Mouse (Mus musculus): ENCODE results near the gene Elobl. TPM values are rescaled to one million over a fixed set of nuclear protein-coding genes. Genes with fewer than 3 reads are reported as not detected.

Gene Elobl
- polyA plus RNA-seq, 1 experiment, result not detected

DNA sequence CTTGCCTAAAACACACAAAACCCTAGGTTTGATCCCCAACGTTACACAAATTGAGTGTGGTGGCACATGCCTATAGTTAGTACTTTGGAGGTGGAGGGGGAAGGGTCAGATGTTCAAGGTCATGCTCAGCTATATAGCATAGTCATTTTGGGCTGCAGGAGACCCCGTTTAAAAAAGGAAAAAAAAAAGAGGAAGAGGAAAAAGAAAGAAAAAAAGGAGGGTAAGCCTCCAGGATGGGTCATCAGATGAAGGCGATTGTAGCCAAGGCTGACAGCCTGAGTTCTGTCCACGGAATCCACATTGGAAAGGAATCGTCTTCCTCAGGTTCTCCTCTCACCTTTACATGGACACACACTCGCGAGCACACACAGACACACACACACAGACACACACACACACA is 27.8 kb upstream of the Elobl start:
- H3K4me3 ChIP-seq (ENCODE audit: insufficient read depth, low read length), result no peak overlapping the region
- no peaks in the 10 kb centered on the region for H3K4me1 ChIP-seq (ENCODE audit: control insufficient read depth, insufficient read depth, low read length)
- no peak for TF ChIP-seq CTCF (IDR thresholded peaks at IDR 0.05; ENCODE audit: extremely low read depth, insufficient read depth, low read length)
- H3K27ac ChIP-seq (ENCODE audit: insufficient read depth, low read length), result no peak overlapping the region

DNA sequence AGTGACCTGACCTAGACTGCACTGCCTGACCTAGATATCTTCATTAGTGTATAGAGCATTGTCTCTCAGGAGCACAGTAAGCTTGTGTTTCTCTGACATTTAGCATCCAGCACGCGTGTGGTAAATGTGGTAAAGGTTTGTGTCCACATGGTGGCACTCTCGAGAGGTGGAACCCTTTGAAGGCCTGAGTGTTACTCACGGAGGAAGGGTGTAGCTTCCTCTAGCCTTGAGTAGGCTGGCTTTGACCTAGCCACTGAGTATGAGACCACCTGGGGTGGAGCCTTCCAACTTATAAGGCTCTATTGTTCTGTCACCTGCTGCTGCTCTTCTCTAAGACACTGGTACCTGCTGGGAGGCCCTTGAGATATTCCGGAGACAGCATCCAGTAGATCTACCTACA is 26.9 kb upstream of the Elobl start:
- TF ChIP-seq CTCF (IDR thresholded peaks at IDR 0.05; ENCODE audit: extremely low read depth, insufficient read depth, low read length) (peak; percentile 61), POLR2A (IDR thresholded peaks at IDR 0.05; ENCODE audit: extremely low read depth, insufficient read depth, low read length) (no peak)

DNA sequence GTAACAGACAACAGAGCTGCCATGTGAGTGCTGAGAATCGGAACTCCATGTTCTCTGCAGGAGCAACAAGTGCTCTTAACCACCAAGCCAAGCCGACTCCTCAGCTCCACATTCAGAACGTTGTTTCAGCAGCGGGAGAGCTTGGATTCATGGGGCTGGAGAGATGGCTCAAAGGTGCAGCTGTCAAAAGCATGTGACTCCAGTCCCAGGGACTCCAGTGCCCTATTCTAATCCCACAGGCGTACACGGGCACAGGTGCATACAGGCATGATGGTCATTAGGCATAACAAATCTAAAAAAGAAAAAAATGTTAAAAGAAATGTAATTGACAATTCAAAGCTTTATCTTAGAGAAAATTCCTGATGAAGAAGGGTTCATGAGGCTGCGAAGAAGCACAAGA is 26.5 kb upstream of the Elobl start:
- no peak overlapping the region for H3K4me3 ChIP-seq (ENCODE audit: insufficient read depth, low read length)
- no peak overlapping the region for H3K27ac ChIP-seq (ENCODE audit: insufficient read depth, low read length)
- H3K4me1 ChIP-seq (ENCODE audit: control insufficient read depth, insufficient read depth, low read length), result no peaks in the 10 kb centered on the region
- TF ChIP-seq CTCF (IDR thresholded peaks at IDR 0.05; ENCODE audit: extremely low read depth, insufficient read depth, low read length) (no peak), POLR2A (IDR thresholded peaks at IDR 0.05; ENCODE audit: extremely low read depth, insufficient read depth, low read length) (no peak)

More for the DNA sequence above, 26.9 kb upstream of the Elobl start:
- no peaks in the 10 kb centered on the region for H3K4me1 ChIP-seq (ENCODE audit: control insufficient read depth, insufficient read depth, low read length)
- no peak overlapping the region for H3K27ac ChIP-seq (ENCODE audit: insufficient read depth, low read length)
- no peak overlapping the region for H3K4me3 ChIP-seq (ENCODE audit: insufficient read depth, low read length)

DNA sequence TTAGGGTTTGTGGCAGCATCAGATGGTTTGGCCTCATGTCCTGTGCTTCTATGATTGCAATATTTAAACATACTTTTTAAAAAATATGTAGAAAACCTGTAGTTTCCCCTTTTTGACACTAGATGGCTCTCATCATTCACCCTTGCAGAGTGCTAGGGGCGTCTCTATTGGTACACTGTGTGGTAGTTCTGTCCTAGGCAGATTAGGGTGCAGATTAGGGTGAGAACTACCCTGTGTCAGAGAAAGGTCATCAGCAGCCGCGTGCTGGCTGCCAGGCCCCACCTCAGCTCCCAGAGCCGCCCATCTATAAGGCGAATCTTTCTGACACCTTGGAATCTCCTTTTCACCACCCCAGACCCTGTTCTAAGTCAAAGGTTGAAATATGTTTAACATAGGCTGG is 22.8 kb upstream of the Elobl start:
- TF ChIP-seq POLR2A (IDR thresholded peaks at IDR 0.05; ENCODE audit: extremely low read depth, insufficient read depth, low read length), result no peak
- TF ChIP-seq CTCF (IDR thresholded peaks at IDR 0.05; ENCODE audit: extremely low read depth, insufficient read depth, low read length), result peak; percentile 24; the same call in 1 of the 2 replicates
- no peak overlapping the region for H3K4me3 ChIP-seq (ENCODE audit: insufficient read depth, low read length)
- H3K4me1 ChIP-seq (ENCODE audit: control insufficient read depth, insufficient read depth, low read length), result no peaks in the 10 kb centered on the region
- H3K27ac ChIP-seq (ENCODE audit: insufficient read depth, low read length), result no peak overlapping the region

DNA sequence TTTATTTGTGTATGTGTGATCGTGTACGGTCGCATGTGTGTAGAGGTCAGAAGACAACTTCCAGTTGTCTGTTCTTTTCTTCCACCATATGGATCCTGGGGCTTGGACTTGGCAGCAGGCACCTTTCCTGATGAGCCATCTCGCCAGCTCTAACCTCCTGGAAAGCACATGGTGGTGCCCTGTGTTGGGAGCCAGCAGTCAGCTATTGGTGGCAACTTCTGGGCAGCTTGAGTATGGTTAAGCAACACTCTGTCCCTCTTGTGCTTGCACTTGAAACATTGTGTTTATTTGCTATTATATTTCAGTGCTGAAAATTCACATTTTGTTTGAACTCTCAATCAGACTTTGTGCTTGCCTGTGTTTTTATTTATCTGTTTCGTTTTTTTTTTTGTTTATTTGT is 22.2 kb upstream of the Elobl start:
- no peak overlapping the region for H3K4me3 ChIP-seq (ENCODE audit: insufficient read depth, low read length)

DNA sequence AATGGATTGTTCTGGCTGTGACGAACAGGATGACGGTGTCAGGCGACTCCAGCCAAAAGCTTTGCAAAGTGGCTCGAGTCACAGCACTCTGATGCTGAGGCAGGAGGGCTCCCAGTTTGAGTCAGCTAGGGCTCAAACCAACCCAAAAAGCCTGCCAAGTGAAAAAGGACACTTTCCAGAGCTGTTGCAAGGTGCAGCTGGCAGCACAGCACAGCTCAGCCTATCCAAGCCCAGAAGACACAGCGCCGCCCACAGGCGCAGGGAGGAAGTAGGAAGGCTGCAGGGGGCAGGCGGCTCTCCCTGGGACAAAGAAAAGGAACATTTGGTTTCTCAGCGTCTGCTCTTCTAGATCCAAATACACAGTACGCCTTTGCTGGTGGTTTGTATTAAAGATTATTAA is 19.9 kb upstream of the Elobl start:
- Histone ChIP-seq H3K4me1 (ENCODE audit: control insufficient read depth, insufficient read depth, low read length) (no peaks in the 10 kb centered on the region), H3K27ac (ENCODE audit: insufficient read depth, low read length) (no peak overlapping the region), H3K4me3 (ENCODE audit: insufficient read depth, low read length) (no peak overlapping the region)
- TF ChIP-seq CTCF (IDR thresholded peaks at IDR 0.05; ENCODE audit: extremely low read depth, insufficient read depth, low read length) (0 out of 2 replicates have a peak, but pooled peaks have one; percentile 12), POLR2A (IDR thresholded peaks at IDR 0.05; ENCODE audit: extremely low read depth, insufficient read depth, low read length) (no peak)

More for the DNA sequence above, 22.2 kb upstream of the Elobl start:
- H3K4me1 ChIP-seq (ENCODE audit: control insufficient read depth, insufficient read depth, low read length), result no peaks in the 10 kb centered on the region
- H3K27ac ChIP-seq (ENCODE audit: insufficient read depth, low read length), result no peak overlapping the region
- TF ChIP-seq POLR2A (IDR thresholded peaks at IDR 0.05; ENCODE audit: extremely low read depth, insufficient read depth, low read length), result no peak
- TF ChIP-seq CTCF (IDR thresholded peaks at IDR 0.05; ENCODE audit: extremely low read depth, insufficient read depth, low read length), result no peak

DNA sequence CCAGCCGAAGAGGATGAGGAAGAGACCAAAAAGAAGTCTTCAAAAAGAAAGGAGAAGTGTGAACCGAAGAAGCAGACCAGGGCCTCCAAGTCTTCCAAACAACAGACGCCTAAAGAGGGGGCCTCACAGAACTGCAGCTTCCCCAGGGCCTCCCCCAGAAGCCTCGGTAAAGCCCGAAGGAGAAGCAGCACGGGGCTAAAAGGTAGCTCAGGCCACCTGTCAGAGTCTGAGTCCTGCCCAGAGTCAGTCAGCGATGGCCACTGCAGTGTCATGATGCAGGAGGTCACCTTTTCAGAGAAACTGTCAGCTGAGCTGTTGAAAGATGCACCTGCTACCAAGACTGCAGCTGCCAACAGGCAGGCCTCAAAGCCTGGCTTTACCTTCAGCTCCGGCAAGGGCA is 14.6 kb upstream of the Elobl start:
- Histone ChIP-seq H3K27ac (ENCODE audit: insufficient read depth, low read length) (no peak overlapping the region), H3K4me3 (ENCODE audit: insufficient read depth, low read length) (no peak overlapping the region), H3K4me1 (ENCODE audit: control insufficient read depth, insufficient read depth, low read length) (no peaks in the 10 kb centered on the region)
- TF ChIP-seq POLR2A (IDR thresholded peaks at IDR 0.05; ENCODE audit: extremely low read depth, insufficient read depth, low read length), result no peak
- no peak for TF ChIP-seq CTCF (IDR thresholded peaks at IDR 0.05; ENCODE audit: extremely low read depth, insufficient read depth, low read length)

DNA sequence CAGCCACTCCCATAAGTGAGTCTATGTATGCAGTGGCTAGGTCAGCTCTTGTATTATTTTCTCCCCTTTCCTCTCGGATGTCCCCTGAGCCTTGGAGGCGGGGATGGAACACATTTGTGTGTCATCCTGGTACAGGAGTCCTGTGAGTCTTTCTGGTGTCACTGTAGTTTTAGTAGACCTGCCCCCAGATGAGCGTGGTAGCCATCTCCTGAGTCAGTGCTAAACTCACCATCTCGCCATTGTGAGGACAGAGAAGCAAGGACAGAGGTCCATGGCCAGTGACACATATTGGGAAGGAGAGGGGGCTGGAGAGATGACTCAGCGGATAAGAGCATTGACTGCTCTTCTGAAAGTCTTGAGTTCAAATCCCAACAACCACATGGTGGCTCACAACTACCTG is 10.5 kb upstream of the Elobl start:
- Histone ChIP-seq H3K4me1 (ENCODE audit: control insufficient read depth, insufficient read depth, low read length) (peaks cover 2% of the 10 kb centered on the region; the same call in 1 of the 2 replicates), H3K27ac (ENCODE audit: insufficient read depth, low read length) (no peak overlapping the region), H3K4me3 (ENCODE audit: insufficient read depth, low read length) (no peak overlapping the region)
- TF ChIP-seq POLR2A (IDR thresholded peaks at IDR 0.05; ENCODE audit: extremely low read depth, insufficient read depth, low read length), result no peak
- no peak for TF ChIP-seq CTCF (IDR thresholded peaks at IDR 0.05; ENCODE audit: extremely low read depth, insufficient read depth, low read length)

DNA sequence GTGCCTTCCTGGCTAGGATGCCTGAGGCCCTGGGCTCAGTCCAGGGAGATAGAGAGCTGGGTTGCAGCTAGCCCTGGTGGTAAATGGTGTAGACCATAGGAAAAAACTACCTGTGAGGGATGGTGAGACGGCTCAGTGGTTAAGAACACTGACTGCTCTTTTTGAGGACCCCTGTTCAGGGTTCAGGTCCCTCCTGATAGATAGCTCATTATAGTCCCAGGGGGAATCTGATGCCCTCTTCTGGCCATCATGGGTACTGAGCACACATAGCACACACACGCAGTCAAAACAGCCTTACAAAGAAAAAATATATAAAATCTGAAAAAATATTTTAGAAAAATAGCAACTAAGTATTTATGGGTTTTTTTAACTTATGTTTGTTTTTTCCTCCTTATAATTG is 9.6 kb upstream of the Elobl start:
- peak; percentile 23; the same call in 1 of the 2 replicates for TF ChIP-seq CTCF (IDR thresholded peaks at IDR 0.05; ENCODE audit: extremely low read depth, insufficient read depth, low read length)
- no peak for TF ChIP-seq POLR2A (IDR thresholded peaks at IDR 0.05; ENCODE audit: extremely low read depth, insufficient read depth, low read length)
- Histone ChIP-seq H3K27ac (ENCODE audit: insufficient read depth, low read length) (no peak overlapping the region), H3K4me3 (ENCODE audit: insufficient read depth, low read length) (no peak overlapping the region), H3K4me1 (ENCODE audit: control insufficient read depth, insufficient read depth, low read length) (peaks cover 2% of the 10 kb centered on the region; the same call in 1 of the 2 replicates)

DNA sequence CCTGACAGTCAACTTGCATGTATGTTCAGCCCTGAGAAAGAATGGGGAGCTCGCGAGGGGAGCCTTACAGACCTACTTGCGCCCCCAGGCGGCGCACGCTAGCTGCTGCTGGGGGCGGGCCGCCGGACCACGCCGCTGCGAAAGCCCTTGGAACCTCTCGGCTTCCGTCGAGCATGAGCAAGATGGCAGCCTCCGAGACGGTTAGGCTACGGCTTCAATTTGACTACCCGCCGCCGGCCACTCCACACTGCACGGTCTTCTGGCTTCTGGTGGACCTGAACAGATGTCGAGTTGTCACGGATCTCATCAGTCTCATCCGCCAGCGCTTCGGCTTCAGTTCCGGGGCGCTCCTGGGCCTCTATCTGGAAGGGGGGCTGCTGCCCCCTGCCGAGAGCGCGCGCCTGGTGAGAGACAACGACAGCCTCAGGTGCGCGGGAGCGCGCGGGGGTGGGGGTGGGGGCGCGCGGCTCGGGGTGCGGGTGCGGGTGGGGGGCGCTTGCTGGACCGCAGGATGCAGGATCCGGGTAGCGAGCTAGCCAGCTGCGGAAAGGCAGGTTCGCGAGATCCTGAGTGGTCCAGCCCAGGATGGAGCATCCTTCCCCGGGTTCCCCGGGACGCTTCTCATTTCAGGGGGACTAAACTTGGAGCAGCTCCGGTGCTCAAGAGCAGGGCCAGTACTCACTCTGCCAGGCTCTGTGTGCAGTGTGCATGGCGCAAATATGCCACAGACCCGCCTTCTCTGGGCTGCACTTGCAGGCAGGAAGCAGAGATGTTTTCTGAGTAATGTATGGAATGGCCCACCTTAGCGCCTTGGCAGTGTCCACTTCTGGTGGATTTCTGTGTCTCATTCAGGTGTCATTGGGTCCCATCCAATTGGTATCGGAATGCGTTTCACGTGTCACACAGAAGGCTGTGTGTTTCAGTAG is 7.3 kb upstream of the Elobl start:
- peak overlapping the region; percentile 61 for H3K4me3 ChIP-seq (ENCODE audit: insufficient read depth, low read length)
- peak; percentile 69 for TF ChIP-seq CTCF (IDR thresholded peaks at IDR 0.05; ENCODE audit: extremely low read depth, insufficient read depth, low read length)
- TF ChIP-seq POLR2A (IDR thresholded peaks at IDR 0.05; ENCODE audit: extremely low read depth, insufficient read depth, low read length), result peak; percentile 56
- peak overlapping the region; percentile 93 for H3K27ac ChIP-seq (ENCODE audit: insufficient read depth, low read length)

More for the DNA sequence above, 7.3 kb upstream of the Elobl start:
- H3K4me1 ChIP-seq (ENCODE audit: control insufficient read depth, insufficient read depth, low read length), result peaks cover 2% of the 10 kb centered on the region; the same call in 1 of the 2 replicates

Measured in cortical plate, adult 2 months (tissue).